Mouse (Mus musculus): ENCODE data around the gene Olfr49. TPM values are rescaled to one million over a fixed set of nuclear protein-coding genes. Genes with fewer than 3 reads are reported as not detected.

Gene Olfr49
- not detected in 2 replicates for polyA plus RNA-seq (2012; rRNA removed)

DNA sequence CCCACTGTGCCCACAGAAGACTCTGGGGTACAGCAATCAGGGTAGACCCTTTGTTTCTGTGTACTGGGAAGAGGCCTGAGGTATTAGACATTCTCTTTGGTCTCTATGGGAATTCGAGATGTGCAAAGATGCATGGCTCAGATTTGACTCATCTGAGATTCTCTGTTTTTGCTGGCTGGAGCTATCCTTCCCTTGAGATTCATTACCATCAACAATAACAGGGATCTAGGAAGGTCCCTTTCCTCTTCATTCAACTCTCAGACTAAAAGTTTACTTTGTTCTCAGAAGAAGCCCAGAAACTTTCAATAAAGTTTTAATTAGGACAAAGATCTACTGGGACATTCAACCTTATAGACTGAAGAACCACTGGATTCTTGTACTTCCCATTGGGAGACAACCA, at the start of gene Olfr49:
Gene Olfr49 (minus strand): TSS at position 101 of the 400 bp plus-strand sequence.
- no peak for DNase-seq (ENCODE audit: low read depth)
- no peak for TF ChIP-seq POLR2A (IDR thresholded peaks at IDR 0.05; ENCODE audit: borderline replicate concordance, extremely low read depth, insufficient read depth, insufficient read length, poor library complexity, severe bottlenecking)

DNA sequence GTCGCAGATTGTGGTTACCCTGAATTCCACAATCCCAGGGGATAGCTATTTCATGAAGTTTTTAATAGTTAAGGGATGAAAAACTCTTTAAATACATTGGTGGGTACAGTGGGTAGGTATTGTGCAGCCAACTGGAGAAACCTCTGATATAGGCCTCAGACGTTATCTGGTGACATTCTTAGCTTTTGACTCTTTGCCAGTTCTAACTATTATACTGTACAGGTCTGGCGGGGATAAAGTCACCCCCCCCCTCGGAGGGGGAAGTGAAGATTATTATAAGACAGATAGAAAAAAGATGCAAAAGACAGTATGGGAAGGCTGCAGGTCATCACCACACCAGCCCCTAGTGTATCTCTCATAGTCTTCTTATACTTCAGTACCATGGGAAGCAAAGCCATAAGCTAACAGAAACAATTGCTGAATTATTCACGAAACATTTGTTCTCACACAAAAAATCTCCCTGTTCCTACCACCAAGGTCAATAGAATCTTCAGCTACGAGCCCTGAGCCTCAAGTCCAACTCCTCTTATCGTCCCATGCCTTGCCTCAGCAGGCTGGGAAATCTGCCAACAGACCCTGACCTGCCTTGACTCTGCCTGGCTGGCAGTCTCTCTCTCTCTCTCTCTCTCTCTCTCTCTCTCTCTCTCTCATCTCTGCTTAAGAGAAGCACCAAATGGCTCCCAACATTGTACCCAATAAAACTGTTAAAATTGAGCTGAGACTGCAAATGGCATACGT, 48.9 kb upstream of the Olfr49 start:
- DNase-seq (ENCODE audit: low read depth), result peak; percentile 46
- TF ChIP-seq POLR2A (IDR thresholded peaks at IDR 0.05; ENCODE audit: borderline replicate concordance, extremely low read depth, insufficient read depth, insufficient read length, poor library complexity, severe bottlenecking), result no peak
- TF ChIP-seq CTCF (IDR thresholded peaks at IDR 0.05; ENCODE audit: borderline replicate concordance, extremely low read depth, insufficient read depth, insufficient read length), result no peak

DNA sequence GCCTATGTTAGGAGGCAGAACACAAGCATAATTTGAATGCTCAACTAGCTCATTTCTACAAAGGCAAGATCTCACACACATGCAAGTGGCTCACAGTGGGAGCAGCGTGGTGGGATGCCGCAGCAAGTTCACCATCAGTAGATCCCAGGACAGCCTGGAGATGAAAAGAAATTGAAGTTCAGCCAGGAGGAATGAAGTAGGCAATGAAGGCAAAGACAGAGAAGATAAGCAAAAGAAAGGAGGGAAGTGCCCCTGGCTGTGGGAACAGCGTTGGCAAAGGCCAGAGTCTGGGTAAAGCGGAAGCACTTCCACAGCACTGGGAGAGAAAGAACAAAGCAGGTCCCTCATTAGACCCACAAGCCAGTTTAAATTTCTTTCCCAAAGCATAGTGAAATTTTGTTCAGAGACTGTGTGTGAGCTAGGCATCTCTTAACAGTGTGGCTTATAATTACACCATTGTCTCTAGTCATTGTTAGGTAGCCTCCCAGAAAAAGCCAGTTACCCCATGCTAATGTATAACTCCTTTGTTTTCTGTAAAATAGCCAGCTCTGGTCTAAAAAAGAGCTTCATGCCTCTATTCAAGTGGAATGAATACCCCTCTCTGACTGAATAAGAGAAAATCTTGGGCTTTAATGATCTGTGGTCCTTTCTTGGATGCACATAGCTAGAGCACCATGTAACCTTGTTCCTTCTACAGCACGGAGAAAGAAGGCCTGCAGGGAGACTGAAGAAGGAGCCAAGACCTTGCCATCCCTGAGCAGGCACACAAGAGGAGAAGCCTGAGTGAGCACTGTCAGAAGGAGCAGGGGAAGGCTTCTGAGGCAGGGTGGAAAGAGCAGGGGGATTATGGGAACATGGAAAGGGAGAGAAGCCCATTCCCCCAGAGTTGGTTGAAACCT, 47.7 kb upstream of the Olfr49 start:
- TF ChIP-seq CTCF (IDR thresholded peaks at IDR 0.05; ENCODE audit: borderline replicate concordance, extremely low read depth, insufficient read depth, insufficient read length) (no peak), POLR2A (IDR thresholded peaks at IDR 0.05; ENCODE audit: borderline replicate concordance, extremely low read depth, insufficient read depth, insufficient read length, poor library complexity, severe bottlenecking) (no peak)

GRCm38 (mm10) chr14:54331178-54331577, 46.4 kb upstream of the Olfr49 start:
- DNase-seq (ENCODE audit: low read depth), result no peak
- no peak for TF ChIP-seq POLR2A (IDR thresholded peaks at IDR 0.05; ENCODE audit: borderline replicate concordance, extremely low read depth, insufficient read depth, insufficient read length, poor library complexity, severe bottlenecking)
- TF ChIP-seq CTCF (IDR thresholded peaks at IDR 0.05; ENCODE audit: borderline replicate concordance, extremely low read depth, insufficient read depth, insufficient read length), result no peak

More for the DNA sequence above, 47.7 kb upstream of the Olfr49 start:
- DNase-seq (ENCODE audit: low read depth), result peak; percentile 91

DNA sequence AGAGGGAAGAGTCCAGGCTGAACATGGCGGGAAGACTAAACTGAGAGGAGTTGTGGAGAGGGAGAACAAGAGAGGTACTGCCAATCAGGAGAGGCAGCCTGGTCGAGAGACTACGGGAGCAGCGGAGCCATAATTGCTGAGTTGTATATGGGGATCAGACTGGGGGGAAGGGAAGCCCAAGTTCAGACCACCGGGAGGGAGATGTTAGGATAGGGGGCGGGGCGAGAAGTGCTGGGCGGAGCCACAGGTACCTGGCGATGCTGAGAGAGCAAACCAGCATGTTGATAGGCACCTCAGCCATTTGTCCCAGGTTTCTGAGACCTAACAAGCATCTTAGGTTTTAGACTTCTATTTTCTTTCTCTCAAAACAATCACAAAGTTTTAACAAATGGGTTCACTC, 44.5 kb upstream of the Olfr49 start:
- TF ChIP-seq CTCF (IDR thresholded peaks at IDR 0.05; ENCODE audit: borderline replicate concordance, extremely low read depth, insufficient read depth, insufficient read length) (no peak), POLR2A (IDR thresholded peaks at IDR 0.05; ENCODE audit: borderline replicate concordance, extremely low read depth, insufficient read depth, insufficient read length, poor library complexity, severe bottlenecking) (no peak)
- no peak for DNase-seq (ENCODE audit: low read depth)

- peak; percentile 9; the same call in 1 of the 2 replicates for TF ChIP-seq CTCF (IDR thresholded peaks at IDR 0.05; ENCODE audit: borderline replicate concordance, extremely low read depth, insufficient read depth, insufficient read length)
- no peak for TF ChIP-seq POLR2A (IDR thresholded peaks at IDR 0.05; ENCODE audit: borderline replicate concordance, extremely low read depth, insufficient read depth, insufficient read length, poor library complexity, severe bottlenecking)
- DNase-seq (ENCODE audit: low read depth), result no peak
These were observed 43.8 kb upstream of the Olfr49 start for GRCm38 (mm10) chr14:54328548-54328947.

DNA sequence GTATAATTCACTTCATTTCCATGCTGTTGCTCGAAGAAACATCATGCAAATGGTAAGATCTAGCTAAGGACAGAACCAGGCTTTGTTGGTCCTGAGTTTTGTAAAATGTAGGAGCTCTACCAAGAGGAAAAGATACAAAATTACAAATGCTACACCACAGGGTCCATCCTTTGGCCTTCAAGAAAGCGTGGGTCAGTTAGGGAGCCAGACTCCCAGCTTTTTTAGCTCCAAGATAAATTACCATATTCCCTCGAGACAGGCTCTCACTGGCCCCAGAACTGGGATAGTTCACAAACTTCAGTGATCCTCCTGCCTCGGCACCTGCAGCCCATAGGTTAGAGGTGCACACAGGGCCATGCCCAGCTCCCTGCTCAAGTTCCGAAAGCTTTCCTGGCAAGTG, 39.7 kb upstream of the Olfr49 start:
- TF ChIP-seq POLR2A (IDR thresholded peaks at IDR 0.05; ENCODE audit: borderline replicate concordance, extremely low read depth, insufficient read depth, insufficient read length, poor library complexity, severe bottlenecking) (no peak), CTCF (IDR thresholded peaks at IDR 0.05; ENCODE audit: borderline replicate concordance, extremely low read depth, insufficient read depth, insufficient read length) (no peak)
- no peak for DNase-seq (ENCODE audit: low read depth)

- DNase-seq (ENCODE audit: low read depth), result no peak
These were observed 37.0 kb upstream of the Olfr49 start for GRCm38 (mm10) chr14:54321556-54322376.

GRCm38 (mm10) chr14:54311763-54312162, 27.0 kb upstream of the Olfr49 start:
- DNase-seq (ENCODE audit: low read depth), result no peak
- TF ChIP-seq CTCF (IDR thresholded peaks at IDR 0.05; ENCODE audit: borderline replicate concordance, extremely low read depth, insufficient read depth, insufficient read length), result no peak
- TF ChIP-seq POLR2A (IDR thresholded peaks at IDR 0.05; ENCODE audit: borderline replicate concordance, extremely low read depth, insufficient read depth, insufficient read length, poor library complexity, severe bottlenecking), result no peak

More at GRCm38 (mm10) chr14:54321556-54322376, 37.0 kb upstream of the Olfr49 start:
- TF ChIP-seq CTCF (IDR thresholded peaks at IDR 0.05; ENCODE audit: borderline replicate concordance, extremely low read depth, insufficient read depth, insufficient read length) (no peak), POLR2A (IDR thresholded peaks at IDR 0.05; ENCODE audit: borderline replicate concordance, extremely low read depth, insufficient read depth, insufficient read length, poor library complexity, severe bottlenecking) (no peak)

GRCm38 (mm10) chr14:54300676-54301075, 15.9 kb upstream of the Olfr49 start:
- TF ChIP-seq CTCF (IDR thresholded peaks at IDR 0.05; ENCODE audit: borderline replicate concordance, extremely low read depth, insufficient read depth, insufficient read length) (no peak), POLR2A (IDR thresholded peaks at IDR 0.05; ENCODE audit: borderline replicate concordance, extremely low read depth, insufficient read depth, insufficient read length, poor library complexity, severe bottlenecking) (no peak)
- no peak for DNase-seq (ENCODE audit: low read depth)

DNA sequence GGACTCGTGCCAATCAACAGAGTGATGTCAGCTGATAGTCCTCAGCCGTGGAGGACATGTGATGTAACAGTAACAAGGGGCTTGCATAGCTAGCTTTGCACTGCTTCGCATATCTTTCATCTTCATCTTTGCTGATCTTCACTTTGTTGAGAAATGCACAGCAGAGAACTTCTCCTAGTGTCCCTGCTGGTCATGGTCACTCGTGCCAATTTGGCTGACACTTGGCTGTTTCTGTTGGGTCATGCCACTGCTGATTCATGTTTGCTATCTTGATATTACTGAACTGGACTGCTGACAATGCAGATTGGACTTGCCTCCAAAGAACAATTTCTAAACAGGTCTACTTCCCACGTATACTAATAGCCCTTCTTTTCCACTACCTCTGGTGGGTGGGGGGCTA, 15.4 kb upstream of the Olfr49 start:
- DNase-seq (ENCODE audit: low read depth), result no peak
- TF ChIP-seq POLR2A (IDR thresholded peaks at IDR 0.05; ENCODE audit: borderline replicate concordance, extremely low read depth, insufficient read depth, insufficient read length, poor library complexity, severe bottlenecking) (no peak), CTCF (IDR thresholded peaks at IDR 0.05; ENCODE audit: borderline replicate concordance, extremely low read depth, insufficient read depth, insufficient read length) (no peak)

All from brain, embryonic 14.5 days (tissue).